Mouse (Mus musculus) midbrain, embryonic 11.5 days (tissue): ENCODE data around the gene Ier5l. TPM values are rescaled to one million over a fixed set of nuclear protein-coding genes. Genes with fewer than 3 reads are reported as not detected.

ENCODE experiments used
- ATAC-seq: fragments of 200-750 bp; cut with Nextera tagmentation; 2 replicates; pipeline ENCODE4 v1.8.0; 2017; ENCODE audit warnings: moderate TSS enrichment, moderate library complexity; ENCODE audit not compliant: low FRiP score
- DNase-seq: peaks from one replicate; pipeline ENCODE4 v3.0.0; 2015; ENCODE audit warnings: low spot score; ENCODE audit errors: missing footprints
- H3K27ac ChIP-seq: fragments of 300-500 bp; sonication (generic); 2 replicates; pipeline ENCODE4 v1.5.1; 2014; ENCODE audit warnings: low read depth, low read length
- H3K27me3 ChIP-seq: fragments of 300-500 bp; sonication (generic); 2 replicates; pipeline ENCODE4 v1.6.1; 2014; ENCODE audit warnings: mild to moderate bottlenecking, low read length, moderate library complexity, mixed read lengths; ENCODE audit not compliant: control insufficient read depth, insufficient read depth
- H3K36me3 ChIP-seq: fragments of 300-500 bp; sonication (generic); 2 replicates; pipeline ENCODE4 v1.6.1; 2014; ENCODE audit warnings: mild to moderate bottlenecking, low read length, moderate library complexity, mixed read lengths; ENCODE audit not compliant: control insufficient read depth, insufficient read depth
- H3K4me1 ChIP-seq: fragments of 300-500 bp; sonication (generic); 2 replicates; pipeline ENCODE4 v1.6.1; 2014; ENCODE audit warnings: low read length; ENCODE audit not compliant: control insufficient read depth, insufficient read depth
- H3K4me2 ChIP-seq: fragments of 300-500 bp; sonication (generic); 2 replicates; pipeline ENCODE4 v1.6.1; 2014; ENCODE audit warnings: mild to moderate bottlenecking, moderate library complexity
- H3K4me3 ChIP-seq: fragments of 300-500 bp; sonication (generic); 2 replicates; pipeline ENCODE4 v1.5.1; 2014; ENCODE audit warnings: low read depth, low read length
- H3K9ac ChIP-seq: fragments of 300-500 bp; sonication (generic); 2 replicates; pipeline ENCODE4 v1.6.1; 2014; ENCODE audit warnings: low read length
- H3K9me3 ChIP-seq: fragments of 300-500 bp; sonication (generic); 2 replicates; pipeline ENCODE4 v1.6.1; 2016; ENCODE audit warnings: low read length; ENCODE audit not compliant: control insufficient read depth
- WGBS: fragments of 180-500 bp; shearing (Covaris S2); extraction: QIAGEN DNeasy Blood & Tissue Kit; methylation state at CpG from one replicate; pipeline ENCODE4 v1.1.7; 2014; 5-methylcytosine and 5-hydroxymethylcytosine counted together
- polyA plus RNA-seq: library from polyadenylated mRNA; unstranded; fragments of >200 nt; fragmentation: Nextera tagmentation; extraction: Ambion mirVana; gene quantifications from 2 replicates; pipeline ENCODE4 v1.2.1, GENCODE M21; 2014

Gene Ier5l
- polyA plus RNA-seq, 1 experiment from 2014 or later, result 5.0 TPM

DNA sequence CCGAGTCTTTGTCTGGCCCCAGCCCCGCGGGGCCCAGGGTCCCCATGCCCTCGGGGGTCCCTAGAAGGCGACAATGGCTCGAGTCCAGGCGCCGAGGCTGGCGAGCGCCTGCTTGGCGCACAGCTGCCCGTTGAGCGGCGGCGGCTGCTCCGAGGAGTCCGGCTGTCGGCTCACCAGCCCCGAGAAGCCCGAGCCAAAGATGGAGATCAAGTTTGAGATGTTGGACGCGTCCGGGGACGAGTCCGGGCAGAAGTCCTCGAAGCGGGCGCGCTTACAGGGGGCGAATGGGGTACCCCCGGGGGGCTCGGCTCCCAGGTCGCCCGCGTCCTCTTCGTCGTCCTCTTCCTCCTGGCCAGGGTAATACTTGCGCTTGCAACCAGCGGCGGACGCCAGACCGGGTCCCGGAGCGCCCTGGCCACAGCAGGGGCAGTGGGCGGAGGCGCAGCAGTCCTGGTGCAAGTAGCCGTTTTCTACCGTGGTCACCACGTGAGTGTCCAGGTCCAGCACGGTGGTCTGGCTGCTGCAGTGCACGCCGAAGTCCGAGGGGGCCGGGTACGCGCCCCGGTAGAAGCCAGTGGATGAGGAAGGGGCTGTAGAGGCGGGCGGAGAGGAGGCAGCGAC is 1.2 kb downstream of the Ier5l start:
- under 1% methylated on average over 60 of the region's 60 CpGs for WGBS
- H3K9ac ChIP-seq, result peak overlapping the region; percentile 97
- DNase-seq (peak; percentile 94), ATAC-seq (no peak)
- H3K9me3 ChIP-seq, result no peaks in the 10 kb centered on the region
- peaks cover 23% of the 10 kb centered on the region for H3K4me1 ChIP-seq
- peak overlapping the region; percentile 98 for H3K4me2 ChIP-seq
- H3K36me3 ChIP-seq, result no peaks in the 10 kb centered on the region
- peak overlapping the region; percentile 93 for H3K4me3 ChIP-seq
- H3K27me3 ChIP-seq, result peaks cover 7% of the 10 kb centered on the region; the same call in 1 of the 2 replicates
- H3K27ac ChIP-seq, result peak overlapping the region; percentile 83

DNA sequence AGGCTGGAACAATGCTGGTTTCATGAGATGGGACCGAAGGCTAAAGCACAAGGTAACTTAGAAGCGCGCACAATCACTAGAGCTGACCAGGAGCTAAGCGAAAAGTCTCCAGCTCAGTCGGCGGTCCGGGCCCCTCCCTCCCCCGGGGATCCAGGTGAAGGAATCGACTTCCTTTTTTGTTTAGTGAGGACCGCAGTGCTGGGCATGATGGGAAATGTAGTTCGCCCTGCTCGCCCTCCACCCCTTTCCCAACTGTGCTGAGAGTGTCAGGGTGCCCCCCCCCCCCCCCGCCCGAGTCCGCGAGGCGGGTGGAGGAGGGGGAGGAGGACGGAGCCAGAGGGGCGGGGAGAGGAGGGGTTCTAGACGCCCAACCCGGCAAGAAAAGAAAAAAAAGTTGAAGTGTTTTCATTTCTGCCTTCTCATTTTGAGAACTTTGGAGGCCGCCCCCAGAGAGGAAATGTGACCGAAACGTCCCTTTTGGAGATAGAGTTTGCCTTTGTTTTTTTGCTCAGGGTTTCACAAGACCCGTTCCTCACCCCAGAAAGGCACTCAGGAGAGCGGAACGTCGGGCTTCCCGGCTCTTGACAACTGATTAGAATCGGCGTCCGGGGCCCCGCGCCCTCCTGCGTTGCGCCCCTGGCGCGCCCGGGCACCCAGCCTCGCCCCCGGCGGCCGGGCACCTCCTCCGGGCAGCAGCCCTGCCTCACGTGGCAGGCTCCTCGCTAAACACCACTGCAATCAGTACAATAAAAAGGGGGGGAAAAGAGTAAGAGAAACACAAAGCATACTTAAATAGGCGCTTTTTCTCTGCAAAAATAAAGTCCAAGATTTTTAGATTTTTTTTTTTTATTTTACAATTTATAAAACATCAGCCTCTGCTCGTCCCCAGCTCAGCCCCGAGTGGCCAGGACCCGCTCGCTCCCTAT is 2.0 kb downstream of the Ier5l start:
- DNase-seq (peak; percentile 97), ATAC-seq (peak; percentile 44)
- Histone ChIP-seq H3K4me2 (peak overlapping the region; percentile 98), H3K4me1 (peaks cover 23% of the 10 kb centered on the region), H3K4me3 (peak overlapping the region; percentile 93), H3K27ac (peak overlapping the region; percentile 83), H3K36me3 (no peaks in the 10 kb centered on the region), H3K9me3 (no peaks in the 10 kb centered on the region), H3K9ac (peak overlapping the region; percentile 97), H3K27me3 (peaks cover 7% of the 10 kb centered on the region; the same call in 1 of the 2 replicates)
- under 1% methylated on average over 44 of the region's 51 CpGs for WGBS

DNA sequence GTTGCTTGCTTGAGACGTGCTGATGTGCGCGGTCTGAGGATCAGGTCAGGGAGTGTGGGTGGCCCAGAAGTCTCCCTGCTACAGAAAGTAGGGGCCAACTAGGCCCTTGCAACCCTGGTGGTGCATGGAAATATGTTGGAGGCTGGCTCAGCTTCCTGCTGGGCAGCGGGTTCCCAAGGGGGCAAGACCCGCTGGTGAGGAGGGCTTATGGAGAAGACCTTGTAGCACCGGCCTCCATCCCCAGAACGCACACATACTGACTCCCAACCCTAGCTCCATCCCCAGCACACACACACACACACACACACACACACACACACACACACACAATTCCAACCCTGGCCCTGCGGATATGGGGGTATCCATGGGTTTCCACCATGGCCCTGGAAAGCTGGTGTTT is 3.0 kb downstream of the Ier5l start:
- peak; percentile 94 for DNase-seq
- Histone ChIP-seq H3K27ac (peak overlapping the region; percentile 73), H3K9ac (peak overlapping the region; percentile 97), H3K36me3 (no peaks in the 10 kb centered on the region), H3K27me3 (peaks cover 7% of the 10 kb centered on the region; the same call in 1 of the 2 replicates), H3K9me3 (no peaks in the 10 kb centered on the region), H3K4me2 (peak overlapping the region; percentile 98), H3K4me1 (peaks cover 23% of the 10 kb centered on the region), H3K4me3 (peak overlapping the region; percentile 93)
- 0% methylated on average over 8 of the region's 8 CpGs for WGBS
- ATAC-seq, result no peak

DNA sequence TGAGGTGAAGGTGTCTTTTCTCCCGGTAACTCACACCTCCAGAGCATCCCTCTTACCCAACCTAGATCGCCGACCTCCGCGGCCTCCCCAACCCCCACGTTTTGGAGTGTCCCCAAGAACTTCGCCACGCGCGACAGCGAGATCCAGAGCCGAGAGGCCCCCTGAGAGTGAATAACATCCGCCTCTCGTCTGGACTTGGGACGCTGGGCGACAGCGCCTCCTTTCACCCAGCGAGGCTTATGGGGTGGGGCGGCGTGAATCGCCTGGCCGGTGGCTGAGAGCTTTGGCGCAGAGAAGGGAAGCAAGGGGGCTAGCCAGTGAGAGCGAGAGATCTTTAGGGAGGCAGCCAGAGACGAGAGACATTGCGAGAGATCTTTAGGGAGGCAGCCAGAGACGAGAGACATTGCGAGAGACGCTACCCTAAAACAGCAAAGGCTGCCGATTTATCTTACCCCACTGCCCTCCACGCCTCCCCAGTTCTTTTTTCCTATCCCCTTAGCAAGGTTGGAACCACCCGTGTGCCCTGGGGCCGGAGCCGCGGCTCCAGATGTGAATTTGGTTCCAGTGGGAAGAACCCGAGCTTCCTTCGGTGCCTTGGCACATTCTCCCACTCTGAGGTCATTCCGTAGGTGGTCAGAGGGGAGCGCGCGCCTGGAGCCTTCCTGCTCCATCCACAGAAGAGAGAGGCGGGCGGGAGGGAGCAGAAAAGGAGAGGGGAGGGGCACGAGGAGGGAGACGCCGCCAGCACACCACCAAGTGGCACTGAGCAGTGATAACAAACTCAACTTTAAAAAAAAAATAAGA is 3.7 kb downstream of the Ier5l start:
- peak overlapping the region; percentile 43 for H3K4me3 ChIP-seq
- ATAC-seq, result peak; percentile 25; the same call in 1 of the 2 replicates
- peaks cover 23% of the 10 kb centered on the region for H3K4me1 ChIP-seq
- under 1% methylated on average over 46 of the region's 46 CpGs for WGBS
- H3K27ac ChIP-seq, result peak overlapping the region; percentile 71
- DNase-seq, result peak; percentile 97
- peak overlapping the region; percentile 98 for H3K4me2 ChIP-seq
- H3K36me3 ChIP-seq, result no peaks in the 10 kb centered on the region
- H3K9me3 ChIP-seq, result no peaks in the 10 kb centered on the region
- H3K27me3 ChIP-seq, result peaks cover 7% of the 10 kb centered on the region; the same call in 1 of the 2 replicates
- peak overlapping the region; percentile 77 for H3K9ac ChIP-seq

- WGBS, result 0% methylated on average over 19 of the region's 19 CpGs
- no peaks in the 10 kb centered on the region for H3K36me3 ChIP-seq
- H3K9ac ChIP-seq, result peak overlapping the region; percentile 77
- ATAC-seq (peak; percentile 33; the same call in 1 of the 2 replicates), DNase-seq (peak; percentile 98)
- peaks cover 23% of the 10 kb centered on the region for H3K4me1 ChIP-seq
- peak overlapping the region; percentile 98 for H3K4me2 ChIP-seq
- peak overlapping the region; percentile 43 for H3K4me3 ChIP-seq
- H3K27me3 ChIP-seq, result peaks cover 7% of the 10 kb centered on the region; the same call in 1 of the 2 replicates
- H3K9me3 ChIP-seq, result no peaks in the 10 kb centered on the region
- H3K27ac ChIP-seq, result no peak overlapping the region
Measured at GRCm38 (mm10) chr2:30469796-30470142, 4.2 kb downstream of the Ier5l start.

- ATAC-seq (no peak), DNase-seq (no peak)
- Histone ChIP-seq H3K9ac (peak overlapping the region; percentile 77; the same call in 1 of the 2 replicates), H3K4me2 (no peak overlapping the region; the same call in 1 of the 2 replicates), H3K36me3 (no peaks in the 10 kb centered on the region), H3K4me1 (peaks cover 19% of the 10 kb centered on the region), H3K27ac (no peak overlapping the region), H3K27me3 (peaks cover 7% of the 10 kb centered on the region; the same call in 1 of the 2 replicates), H3K9me3 (no peaks in the 10 kb centered on the region), H3K4me3 (no peak overlapping the region)
- 45% methylated on average over 6 of the region's 6 CpGs for WGBS
Measured at GRCm38 (mm10) chr2:30469009-30469408, 5.0 kb downstream of the Ier5l start.

GRCm38 (mm10) chr2:30466787-30467186 is 7.2 kb downstream of the Ier5l start:
- no peak for DNase-seq
- no peak overlapping the region for H3K27ac ChIP-seq
- WGBS, result 73% methylated on average over 4 of the region's 4 CpGs
- no peaks in the 10 kb centered on the region for H3K36me3 ChIP-seq
- peaks cover 7% of the 10 kb centered on the region; the same call in 1 of the 2 replicates for H3K27me3 ChIP-seq
- no peak overlapping the region for H3K9ac ChIP-seq
- H3K4me2 ChIP-seq, result no peak overlapping the region
- H3K9me3 ChIP-seq, result no peaks in the 10 kb centered on the region
- H3K4me3 ChIP-seq, result no peak overlapping the region
- H3K4me1 ChIP-seq, result peaks cover 26% of the 10 kb centered on the region
- no peak for ATAC-seq

DNA sequence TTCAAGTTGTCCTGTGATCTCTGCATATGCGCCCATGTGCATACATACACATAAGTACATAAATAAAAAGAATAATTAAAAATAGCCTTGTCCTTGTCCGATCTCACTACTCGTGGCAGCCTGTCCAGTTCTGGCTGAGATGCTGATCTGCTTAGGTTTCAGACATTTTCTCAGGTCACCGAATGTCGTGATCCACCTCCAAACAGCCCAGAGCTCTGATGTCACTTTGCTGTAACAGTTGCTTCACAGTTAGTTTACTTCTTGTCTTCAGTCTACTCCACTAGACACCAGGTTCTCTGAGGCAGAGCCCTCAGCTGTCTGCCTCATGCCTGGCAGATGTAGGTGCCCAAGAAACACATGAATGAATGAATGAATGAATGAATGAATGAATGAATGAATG is 9.6 kb downstream of the Ier5l start:
- H3K4me2 ChIP-seq, result peak overlapping the region; percentile 31
- H3K9me3 ChIP-seq, result no peaks in the 10 kb centered on the region
- no peak for ATAC-seq
- no peak overlapping the region for H3K4me3 ChIP-seq
- H3K4me1 ChIP-seq, result peaks cover 12% of the 10 kb centered on the region
- H3K27me3 ChIP-seq, result peaks cover 7% of the 10 kb centered on the region; the same call in 1 of the 2 replicates
- H3K9ac ChIP-seq, result no peak overlapping the region
- no peak for DNase-seq
- 75% methylated on average over 5 of the region's 5 CpGs for WGBS
- no peaks in the 10 kb centered on the region for H3K36me3 ChIP-seq
- H3K27ac ChIP-seq, result no peak overlapping the region
